Mouse (Mus musculus) heart, postnatal 0 days (tissue): ENCODE data around the gene Mrps31.

Experiments used
- CTCF ChIP-seq: IDR thresholded peaks from 2 replicates; pipeline ENCODE4 v1.5.1; 2016; ENCODE audit warnings: antibody characterized with exemption, control low read depth, low read depth
- EP300 ChIP-seq: IDR thresholded peaks from 2 replicates; pipeline ENCODE4 v1.6.1; 2016; ENCODE audit warnings: antibody characterized with exemption, low read depth

DNA sequence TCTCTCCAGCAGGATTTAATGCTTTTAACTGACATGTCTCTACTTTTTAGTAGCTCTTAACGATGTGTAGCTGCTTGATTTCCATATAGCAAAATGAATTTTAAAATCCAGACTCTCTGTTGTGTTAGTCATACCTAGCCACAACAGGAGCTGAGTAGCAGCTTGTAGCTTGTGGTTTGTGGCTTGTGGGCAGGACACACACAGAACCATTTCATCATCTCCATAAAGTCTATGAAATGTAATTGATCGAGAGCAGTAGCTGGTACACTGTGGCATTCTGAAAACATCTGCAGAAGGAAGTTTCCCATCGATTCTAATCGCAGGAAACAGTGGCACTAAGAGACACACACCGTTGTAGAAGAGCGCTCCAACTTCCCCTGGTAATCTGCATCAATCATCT, 5.4 kb upstream of the Mrps31 start:
- TF ChIP-seq CTCF: no peak
- no peak for TF ChIP-seq EP300
